Mouse (Mus musculus): ENCODE results near the gene Rftn1.

Rftn1 gene

DNA sequence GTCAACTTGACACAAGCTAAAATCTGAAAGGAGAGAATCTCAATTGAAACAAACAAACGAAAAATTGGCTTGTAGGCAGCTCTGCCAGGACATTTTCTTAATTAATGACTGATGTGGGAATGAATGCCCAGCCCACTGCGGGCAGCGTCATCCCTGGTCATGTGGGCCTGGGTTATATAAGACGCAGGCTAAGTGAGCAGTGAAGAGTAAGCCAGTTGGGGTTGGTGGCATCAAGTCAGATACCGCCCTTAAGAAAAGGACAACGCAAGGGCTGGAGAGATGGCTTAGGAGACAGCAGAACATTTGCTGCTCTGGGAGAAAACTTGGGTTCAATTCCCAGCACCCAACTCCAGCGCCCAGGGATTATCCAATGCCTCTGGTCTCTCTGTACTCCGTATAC, 97.6 kb downstream of the Rftn1 start:
- DNase-seq, result no peak

DNA sequence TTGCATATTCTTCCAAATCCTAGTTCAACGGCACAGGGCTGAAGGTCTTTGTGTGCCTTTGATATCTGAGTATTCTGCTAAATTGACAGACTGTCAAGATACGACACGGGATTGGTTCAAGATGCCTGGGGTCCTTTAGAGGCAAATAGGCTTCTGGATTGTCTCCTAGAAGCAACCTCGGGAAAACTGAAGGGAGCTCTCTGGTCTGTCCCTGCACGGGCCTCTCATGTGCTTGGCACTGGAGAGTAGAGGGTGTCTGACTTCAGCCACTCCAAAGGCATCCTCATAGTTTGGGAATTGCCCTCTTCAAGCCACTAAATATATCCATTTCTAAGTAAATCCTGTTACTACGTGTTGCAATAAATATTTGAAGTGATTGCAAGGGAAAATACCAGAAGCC, 98.6 kb downstream of the Rftn1 start:
- no peak for DNase-seq

DNA sequence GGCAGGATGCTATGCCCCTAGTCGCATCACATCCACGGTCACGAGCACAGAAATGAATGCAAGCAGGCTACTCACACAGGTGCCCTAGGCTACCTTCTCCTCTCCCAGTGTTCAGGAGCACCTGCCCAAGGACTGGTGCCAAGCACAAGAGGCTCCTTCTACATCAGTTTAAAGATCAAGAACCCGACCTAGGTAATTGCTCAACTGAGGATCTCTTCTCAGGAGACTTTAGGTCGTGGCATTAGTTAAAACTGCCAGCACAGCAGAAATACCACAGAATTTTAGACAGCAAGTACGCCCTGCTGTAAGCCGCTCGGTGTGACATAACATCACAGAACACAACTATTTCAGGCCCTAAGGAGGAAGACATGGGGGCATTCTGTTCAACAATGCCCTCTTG, 100.7 kb downstream of the Rftn1 start:
- DNase-seq, result no peak

DNA sequence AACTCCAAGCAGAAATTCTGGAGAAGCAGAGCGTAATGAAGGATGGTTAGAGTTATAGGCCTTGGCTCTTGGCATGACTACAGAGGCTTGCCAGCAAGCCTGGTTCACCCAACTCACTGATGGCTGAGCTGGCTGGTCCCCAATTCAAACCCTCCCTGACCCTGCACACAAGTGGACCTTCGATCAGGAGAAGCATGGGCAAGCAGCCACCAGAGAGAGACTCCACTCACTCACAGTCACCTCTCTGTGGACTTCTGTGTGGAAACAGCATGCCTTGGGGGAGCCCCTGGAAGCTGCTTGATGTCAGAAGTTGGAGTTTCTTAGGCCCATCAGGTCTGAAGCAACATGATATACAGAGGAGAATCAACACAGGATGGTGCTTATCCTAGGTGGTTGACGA, 102.4 kb downstream of the Rftn1 start:
- no peak for DNase-seq

DNA sequence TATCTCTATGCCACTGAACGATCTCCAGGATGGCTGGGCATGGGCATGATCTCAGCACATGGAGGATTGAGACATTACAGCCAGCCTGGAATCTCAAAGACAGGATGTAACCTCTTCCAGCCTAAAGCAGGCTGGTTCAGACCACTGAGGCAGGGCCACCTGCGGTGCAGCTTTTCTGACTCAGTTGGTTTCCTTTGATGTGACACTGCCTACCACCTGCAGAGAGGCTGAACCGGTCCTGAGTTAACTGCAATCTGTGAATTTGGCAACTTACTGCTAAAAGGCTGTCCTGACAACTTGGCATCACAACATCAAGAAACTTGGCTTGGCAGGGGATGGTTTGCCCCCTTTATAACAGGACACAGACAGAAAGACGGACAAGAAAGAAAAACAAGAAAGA, 103.6 kb downstream of the Rftn1 start:
- no peak for DNase-seq

DNA sequence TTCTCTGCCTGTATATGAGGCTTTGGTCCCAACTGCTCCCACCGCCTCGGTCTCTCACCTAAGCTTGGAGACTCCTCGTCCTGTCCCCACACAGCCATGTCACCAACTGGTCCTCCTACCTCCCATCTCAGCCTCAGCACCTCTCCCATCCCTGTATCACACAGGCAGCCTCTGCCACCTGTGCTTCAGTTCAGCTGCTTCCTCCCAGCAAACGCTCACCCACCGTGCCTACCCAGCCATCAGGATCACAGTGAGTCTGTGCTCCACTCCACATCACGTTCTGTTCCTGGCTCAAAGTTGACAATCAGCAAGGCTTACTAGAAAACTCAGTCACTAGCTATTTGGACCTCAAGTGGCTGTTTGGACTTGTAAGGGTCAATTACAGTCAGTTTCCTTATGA, 105.8 kb downstream of the Rftn1 start:
- no peak for DNase-seq

DNA sequence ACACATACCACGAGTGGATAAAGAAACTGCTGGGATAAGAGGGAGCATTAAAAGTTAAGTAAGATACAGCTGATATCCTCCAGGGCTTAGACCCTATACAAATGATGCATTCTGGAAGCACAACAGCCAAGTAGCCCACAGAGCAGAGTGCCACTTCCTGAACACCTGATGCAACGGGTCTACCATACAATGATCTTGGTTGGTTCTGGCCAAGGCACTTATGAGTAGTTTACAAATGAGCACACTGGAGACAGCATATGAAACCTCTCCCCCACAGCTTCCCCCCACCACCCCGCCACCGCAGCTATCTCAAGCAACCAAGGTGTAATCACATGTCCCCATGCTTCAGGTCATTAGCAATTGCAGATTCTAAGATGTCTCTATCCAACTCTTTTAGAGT, 106.5 kb downstream of the Rftn1 start:
- no peak for DNase-seq

DNA sequence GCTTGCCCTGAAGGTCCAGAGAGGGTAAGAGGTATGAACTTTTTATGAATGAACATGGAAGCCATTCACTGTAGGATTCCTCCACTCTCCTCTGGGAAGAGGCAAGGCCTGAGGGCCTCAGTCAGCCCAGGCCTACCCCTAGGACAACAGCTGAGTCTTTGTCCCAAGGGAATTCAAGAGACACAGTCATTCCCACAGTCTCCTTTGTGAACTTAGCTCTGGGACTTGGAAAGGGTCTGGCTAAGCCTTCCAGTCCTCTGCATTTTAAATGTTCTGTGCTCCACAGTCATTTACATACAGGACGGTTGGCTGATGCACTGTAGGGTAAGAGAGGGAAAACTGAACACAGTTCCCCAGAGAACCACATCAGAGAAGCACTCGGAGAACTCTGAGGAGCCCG, 107.5 kb downstream of the Rftn1 start:
- DNase-seq, result no peak

DNA sequence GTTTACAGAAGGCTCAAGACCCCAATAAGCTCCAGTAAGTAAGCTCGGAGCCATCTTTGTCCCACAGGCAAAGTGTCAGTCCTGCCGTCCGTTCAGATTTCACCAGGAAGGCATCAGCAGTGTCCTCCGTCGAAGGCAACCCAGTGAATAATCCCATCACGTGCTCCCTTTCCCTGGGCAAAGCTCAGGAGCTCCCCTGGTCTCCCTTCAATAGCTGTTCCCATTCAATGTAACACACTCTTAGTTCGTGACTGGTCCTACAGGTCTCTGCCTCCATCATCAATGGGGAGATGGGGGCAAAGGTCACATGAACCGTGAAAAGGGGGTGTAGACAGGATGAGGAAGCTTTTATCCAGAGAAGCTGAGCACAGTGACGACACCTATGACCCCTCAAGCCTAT, 108.8 kb downstream of the Rftn1 start:
- DNase-seq, result no peak

DNA sequence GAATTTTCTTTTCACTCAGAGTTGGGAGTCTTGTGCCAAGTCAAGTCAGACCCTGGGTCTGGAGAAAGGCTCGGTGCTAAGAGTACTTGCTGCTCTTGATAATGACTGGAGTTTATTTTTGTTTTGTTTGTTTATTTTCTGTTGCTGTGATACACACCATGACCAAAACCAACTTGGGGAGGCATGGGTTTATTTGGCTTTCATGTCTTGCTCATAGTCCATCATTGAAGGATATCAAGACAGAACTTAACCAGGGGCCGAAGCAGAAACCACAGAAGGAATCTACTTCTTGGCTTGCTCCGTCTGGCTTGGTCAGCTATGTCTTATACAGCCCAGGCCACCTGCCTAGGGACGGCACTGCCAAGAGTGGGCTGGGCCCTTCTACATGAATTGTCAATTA, 109.5 kb downstream of the Rftn1 start:
- DNase-seq, result no peak

DNA sequence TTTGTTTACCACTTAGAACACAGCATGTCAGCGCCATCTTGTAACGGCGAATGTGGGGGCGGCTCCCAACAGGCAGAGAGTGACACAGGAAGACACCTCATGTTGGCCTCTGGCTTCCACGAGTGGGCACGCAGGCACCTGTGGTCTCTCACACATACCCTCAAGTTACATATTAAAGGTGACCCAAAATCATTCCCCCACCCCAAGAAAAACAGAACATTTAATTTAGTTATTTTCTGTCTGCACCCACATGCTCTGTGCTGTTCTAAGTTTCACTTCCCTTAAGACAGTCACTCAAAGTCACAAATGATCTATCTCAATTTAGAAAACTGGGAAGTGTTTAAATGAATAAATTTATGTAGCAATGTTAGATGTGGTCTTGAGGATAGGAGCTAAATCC, 111.7 kb downstream of the Rftn1 start:
- no peak for DNase-seq

DNA sequence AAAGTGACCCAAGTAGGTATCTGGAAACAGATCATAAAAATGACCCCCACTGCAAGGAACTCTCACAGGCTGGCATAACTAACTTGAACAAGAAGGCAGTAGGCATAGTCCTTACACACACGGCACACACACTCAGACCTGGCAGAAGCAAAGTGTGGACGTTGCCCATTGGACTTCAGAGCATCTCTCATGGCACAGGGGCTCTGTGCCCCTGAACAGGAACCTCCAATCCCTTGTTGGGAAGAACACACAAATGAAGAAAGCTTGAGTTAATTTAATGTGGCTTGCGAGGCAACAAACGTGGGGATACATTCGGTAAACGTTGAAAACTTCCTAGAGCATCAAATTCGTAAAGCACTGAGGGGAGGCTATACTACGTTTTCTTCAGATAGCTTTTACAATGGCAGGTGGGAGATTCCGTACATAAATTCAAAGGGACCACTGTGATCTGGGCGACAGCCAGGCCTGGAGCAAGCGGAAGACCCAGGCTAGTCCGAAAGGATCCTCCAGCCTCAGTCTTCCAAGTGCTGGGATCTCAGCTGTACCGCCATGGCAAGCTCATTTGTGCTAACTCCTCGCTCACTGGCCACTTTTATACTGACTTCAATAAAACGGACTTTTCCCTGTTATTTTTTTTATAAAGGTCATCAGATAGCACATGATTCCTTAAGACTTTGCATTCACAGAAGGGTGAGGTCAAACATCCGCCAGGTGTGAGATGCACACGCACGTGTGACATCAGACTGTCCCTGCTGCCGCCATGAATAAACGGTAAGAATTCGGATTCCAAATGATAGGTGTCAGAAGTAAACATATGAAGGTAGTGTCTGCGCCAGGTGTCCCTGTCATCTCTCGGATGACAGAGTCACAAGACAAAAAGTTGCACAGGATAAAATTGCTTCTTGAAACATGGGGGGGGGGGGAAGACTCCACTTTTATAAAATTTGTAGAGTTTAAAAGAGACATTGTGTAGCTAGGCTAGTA, 117.2 kb downstream of the Rftn1 start:
- DNase-seq, result no peak

DNA sequence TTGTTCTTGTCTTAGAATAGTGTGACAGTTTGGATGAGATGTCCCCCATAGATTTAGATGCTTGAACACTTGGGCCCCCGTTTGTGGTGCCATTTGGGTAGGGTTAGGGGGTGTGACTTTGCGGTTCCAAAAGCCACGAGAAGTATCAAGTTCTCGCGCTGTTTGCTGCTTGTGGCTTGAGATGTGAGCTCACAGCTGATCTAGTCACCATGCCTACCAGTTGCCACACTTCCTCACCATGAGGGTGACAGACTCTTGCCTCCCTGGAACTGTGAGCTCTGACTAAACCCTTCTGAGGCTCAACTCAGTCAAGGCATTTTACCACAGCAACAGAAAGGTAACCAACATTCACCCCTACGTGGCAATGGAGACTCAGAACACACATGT, 118.9 kb downstream of the Rftn1 start:
- DNase-seq, result no peak

DNA sequence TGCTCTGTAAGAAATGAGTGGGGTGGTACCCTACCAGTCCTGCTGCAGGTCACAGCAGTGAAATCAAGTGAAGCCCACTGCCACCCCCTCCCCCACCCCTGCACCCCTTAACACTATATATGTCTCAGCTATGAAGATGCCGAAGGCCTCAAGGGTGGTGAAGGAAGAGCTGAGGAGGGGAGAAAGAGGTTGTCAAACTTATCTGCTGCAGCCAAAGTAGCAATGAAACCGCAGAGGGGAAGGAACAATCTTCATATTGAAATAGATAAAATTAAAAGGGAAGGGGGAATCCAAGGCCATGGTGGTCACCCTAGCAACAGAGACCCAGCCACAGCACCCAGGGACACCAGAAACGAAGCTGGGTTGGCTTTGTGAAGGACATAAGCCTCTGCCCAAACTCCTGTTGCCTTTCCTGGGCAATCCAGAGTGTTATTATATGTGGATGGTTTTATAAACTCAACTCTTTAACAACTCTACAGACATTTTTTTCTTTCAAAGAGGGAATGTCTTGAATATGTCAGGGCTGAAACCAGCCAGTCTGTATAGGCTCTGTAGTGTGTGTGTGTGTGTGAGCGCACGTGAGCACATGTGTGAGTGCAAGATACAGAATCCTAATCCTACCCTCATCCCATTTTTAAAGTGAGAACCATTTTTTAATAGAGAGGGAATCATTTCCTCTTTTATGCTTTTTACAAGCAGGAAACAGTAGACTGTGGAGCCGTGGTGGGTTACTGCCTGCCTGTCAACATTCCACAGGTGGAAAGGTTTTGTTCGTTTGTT, 119.5 kb downstream of the Rftn1 start:
- no peak for DNase-seq

DNA sequence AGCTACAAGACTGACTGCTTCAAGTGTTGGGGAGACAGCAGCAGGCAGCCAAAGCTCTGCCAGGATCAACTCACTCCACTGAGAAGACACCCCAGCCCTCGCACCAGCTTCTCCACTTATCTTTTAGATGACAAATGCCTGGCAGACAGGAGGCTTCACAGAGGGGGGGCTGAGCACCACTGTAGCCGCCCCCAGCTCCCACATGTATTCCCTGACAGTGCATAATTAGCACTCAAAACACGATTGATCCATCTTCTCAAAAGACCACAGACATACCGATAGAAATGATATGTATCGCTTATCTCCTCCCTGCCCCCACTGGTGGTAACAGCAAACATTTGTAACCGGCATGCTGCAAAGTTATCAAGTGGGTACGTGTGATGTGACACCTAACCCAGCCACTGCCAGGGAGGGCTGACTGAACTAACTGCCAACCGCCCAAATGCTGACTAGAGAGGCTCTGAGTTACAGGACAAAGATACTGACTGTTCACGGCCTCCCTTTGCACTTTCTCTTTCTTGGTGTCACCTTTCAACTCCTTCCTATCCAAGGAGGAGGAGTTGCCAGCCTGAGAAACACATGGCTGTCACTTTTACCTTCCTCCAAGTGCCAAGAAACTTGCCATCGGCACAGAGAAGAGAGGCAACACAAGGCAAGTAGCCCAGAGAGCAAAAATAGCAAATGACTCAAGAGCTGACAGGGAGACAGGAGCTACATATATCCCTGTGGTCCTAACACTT, 120.4 kb downstream of the Rftn1 start:
- DNase-seq, result no peak

DNA sequence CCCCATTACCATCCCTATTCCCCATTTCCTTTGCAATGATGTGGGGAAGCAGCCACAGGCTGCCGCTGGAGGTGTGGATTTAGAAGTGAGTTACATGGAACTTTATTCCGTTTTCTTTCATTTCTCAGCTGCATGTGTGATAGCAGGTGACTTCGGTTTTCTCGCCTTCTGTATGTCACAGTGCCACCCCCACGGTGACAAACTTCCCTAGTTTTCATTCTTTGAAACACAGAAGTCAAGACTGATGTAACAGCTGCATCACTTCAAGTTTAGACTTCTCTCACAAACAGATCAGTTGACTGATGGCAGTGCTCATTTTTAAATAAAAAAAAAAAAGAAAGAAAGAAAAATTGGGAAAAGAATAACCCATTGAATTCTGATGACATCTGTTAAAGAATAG, 121.3 kb downstream of the Rftn1 start:
- DNase-seq, result no peak

DNA sequence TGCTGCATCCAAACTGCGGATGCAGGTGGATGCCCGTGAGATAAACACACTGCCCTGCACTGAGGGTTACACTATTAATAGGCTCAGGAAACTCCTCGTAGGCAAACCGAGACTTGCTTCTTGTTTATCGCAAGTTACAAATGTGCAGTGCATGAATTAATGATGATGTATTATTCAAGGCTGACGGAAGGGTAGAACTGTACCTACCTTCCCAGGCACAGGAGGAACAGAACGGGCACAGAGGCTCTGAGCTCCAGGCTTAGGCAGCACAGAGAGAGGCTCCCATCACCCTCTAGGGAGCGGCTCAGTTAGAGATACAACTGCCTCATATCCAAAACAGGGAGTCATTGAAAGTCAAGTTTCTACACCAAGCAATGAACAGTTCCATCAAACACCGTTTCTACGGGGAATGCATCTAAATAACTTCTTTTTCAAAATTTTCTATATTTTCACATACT, 121.8 kb downstream of the Rftn1 start:
- DNase-seq, result no peak

DNA sequence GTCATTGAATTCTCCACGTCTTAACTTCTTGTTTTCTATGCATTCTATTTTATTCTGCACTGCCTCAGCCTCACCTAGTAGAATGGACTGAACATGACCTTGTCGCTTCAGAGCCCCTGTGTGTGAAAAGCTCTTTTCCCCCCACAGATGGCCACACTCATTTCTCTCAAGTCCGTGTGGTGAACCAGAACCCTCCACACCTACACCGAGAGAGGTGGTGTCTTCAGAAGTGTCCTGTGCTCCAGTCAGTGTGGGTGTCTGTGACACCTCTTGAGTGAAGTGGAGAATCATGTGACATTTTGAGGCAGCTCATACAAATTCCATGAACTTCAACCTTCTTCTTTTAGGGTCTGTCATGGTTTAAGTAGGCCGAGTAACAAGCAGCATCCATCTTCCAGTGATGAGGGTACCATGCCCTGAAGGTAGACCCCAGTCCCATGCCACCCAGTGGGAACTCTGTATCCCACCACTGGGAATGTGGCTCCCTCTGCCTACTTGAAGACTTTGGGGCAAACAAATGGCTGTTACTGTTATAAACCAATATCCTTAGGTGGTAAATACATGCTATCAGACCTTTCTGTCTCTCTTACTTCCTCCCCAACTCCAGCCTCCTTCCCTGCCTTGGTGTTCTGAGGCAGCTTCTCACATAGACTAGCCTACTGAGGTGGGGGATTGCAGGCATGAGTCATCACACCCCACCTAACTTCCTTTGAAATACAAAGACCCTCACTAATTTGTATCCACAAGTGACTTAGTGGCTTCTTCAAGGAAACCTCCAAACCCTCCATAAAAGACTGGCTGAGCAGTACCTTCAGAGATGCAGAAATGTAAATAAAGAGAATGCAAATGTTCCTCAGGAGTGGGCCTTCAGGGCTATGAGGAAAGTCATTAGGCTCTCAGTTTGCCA, 122.4 kb downstream of the Rftn1 start:
- no peak for DNase-seq

DNA sequence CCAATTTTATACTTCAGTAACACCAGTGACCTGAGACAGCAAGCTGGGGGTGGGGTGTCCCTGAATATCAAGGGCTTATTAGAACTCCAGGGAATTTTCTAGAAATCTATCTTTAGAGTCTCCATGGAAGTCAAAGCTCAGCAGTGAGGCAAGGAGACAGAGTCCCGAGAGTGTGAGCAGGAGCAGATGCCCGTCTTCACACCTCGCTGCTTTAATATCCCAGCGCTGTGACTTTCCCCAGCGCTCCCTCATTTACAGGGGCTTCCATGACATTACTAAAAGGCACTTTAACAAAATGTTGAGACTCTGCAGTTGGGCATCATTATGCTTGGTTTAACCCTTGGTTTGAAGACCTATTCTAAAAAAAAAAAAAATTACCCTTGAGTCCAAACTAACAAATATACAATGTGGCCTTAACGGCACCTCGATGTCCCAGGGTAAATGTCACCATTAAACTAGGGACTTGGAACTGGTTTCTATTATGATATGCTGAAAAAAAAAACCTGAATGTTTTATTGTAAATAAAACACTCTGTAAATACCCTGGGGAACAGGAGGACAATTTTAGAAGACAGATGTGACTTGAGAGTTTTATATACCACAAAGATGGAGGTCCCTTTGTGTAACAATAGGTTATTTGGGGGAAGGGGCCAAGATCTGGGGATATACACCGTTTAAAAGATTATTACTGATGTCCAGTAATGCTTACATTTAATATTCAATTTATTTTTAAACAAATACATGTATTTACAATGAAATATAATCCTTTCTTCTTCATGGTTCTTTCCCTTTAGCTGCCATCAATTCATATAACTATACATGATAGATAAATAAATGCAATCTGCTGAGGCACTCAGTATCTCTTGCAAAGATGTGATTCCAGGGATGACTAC, 123.4 kb downstream of the Rftn1 start:
- DNase-seq, result no peak

DNA sequence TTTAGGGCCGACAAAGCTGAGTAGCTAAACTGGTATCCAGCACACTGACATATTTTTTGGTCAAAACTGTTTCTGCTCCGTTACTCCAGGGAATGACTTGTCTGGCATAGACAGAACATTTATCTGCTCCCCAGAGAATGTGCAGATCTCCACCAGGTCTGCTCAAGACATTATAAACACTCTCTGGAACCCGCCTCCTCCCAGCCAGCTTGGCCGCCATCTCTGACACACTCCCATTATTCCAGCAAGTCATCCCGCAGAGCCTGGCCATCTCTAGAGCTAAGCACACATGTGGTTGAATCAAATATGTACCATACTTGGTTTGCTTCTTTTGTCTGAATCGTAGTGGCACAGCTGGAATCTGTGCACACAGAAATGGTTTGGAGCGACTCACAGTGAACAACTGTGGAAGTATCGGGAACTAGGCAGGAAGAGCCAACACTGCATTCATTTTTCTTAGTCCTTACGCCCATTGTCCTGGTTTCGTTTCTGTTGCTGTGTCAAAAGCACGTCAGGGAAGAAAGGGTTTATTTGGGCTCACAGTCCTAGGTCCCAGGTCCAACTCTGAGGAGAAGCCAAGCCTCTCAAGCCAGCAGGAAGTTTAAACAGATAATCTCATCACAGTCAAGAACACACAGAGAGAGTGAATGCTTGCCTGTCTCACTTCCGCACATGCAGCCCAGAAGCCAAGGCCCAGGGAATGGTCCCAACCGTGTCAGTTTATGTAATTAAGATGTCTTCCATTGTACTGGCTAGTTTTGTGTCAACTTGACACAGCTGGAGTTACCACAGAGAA, 126.4 kb downstream of the Rftn1 start:
- no peak for DNase-seq

All from lung, postnatal 10 days (tissue).